Mouse (Mus musculus): Measurements from ENCODE around the gene Arhgap17.

DNA sequence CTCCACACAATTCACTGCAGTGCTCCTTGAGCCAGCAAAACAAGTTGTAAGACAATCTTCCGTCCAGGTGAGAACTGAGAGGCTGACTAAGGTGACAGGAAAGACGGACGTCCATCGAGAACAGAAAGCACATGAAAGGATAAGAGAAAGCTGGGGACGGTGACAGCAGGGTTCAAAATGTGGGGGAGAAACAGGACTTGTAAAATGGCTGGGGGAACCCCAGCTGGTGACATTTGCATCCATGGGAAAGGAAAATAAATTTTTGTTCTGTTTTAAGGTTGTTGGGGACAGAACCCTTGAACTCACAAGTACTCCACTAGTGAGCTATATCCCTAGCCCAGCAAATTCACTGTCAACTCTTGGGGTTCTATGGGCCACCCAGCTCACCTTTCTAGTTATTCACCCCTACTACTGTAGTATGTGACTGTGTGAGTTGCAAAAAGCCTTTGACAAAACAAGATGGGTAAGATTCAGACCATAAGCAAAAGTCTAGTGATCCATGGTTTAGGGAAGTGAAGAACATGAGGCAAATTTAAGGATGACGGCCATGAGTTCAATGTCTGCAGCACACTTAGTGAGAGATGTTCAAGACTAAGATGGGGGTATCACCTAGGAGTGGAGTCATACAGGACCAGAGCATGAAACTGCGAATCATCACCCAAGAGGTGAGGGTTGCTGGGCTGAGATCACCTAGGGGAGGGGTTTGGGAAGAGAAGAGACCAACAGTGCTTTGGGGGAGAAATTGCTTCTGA lies 8.3 kb downstream of the Arhgap17 start:
- TF ChIP-seq EP300 (IDR thresholded peaks at IDR 0.05; ENCODE audit: insufficient read depth, low read depth, low read length), result no peak
- no peak for TF ChIP-seq POLR2A (IDR thresholded peaks at IDR 0.05; ENCODE audit: insufficient read depth, low read depth, low read length)
- no peak for TF ChIP-seq CTCF (IDR thresholded peaks at IDR 0.05)

All from heart, adult 2 months (tissue).